Mouse (Mus musculus): ENCODE measurements around the gene Trim65. TPM values are rescaled to one million over a fixed set of nuclear protein-coding genes. Genes with fewer than 3 reads are reported as not detected.
"Not testable (repeated sequence)": the region's sequence is repeated elsewhere in the genome, so short reads cannot be mapped to it uniquely, and the experiment has no call there.

Trim65 gene
- polyA plus RNA-seq, 1 experiment from 2014 or later: 3.1 TPM

DNA sequence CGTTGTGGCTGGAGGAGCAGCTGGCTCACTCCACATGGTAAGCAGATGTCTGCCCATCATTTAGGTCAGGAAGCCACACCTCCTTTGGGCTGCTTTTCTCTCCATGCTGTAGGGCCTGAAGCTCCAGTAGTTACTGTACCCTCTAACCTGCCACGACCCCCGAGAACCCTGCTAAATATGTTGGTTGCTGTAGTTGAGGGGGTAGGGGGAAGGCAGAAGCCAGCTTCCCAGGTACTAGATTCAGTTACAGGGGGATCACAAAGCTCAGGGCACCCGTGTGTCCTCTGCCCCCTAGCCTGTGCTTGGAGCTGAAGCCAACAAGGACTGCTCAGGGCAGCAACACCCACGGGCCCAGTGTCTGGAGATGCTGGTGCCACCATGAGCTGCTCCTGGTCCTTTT is 2.6 kb upstream of the Trim65 start:
- peaks cover 5% of the 10 kb centered on the region; the same call in 1 of the 2 replicates for H3K36me3 ChIP-seq (replicated peaks)
- ATAC-seq (replicated peaks): no peak
- H3K27me3 ChIP-seq (replicated peaks): no peaks in the 10 kb centered on the region
- no peaks in the 10 kb centered on the region for H3K9me3 ChIP-seq
- H3K27ac ChIP-seq: no peak overlapping the region
- no peak overlapping the region for H3K9ac ChIP-seq
- no peak overlapping the region for H3K4me3 ChIP-seq
- H3K4me1 ChIP-seq: peaks cover 35% of the 10 kb centered on the region
- no peak overlapping the region for H3K4me2 ChIP-seq
- 81% methylated on average over 5 of the region's 5 CpGs for WGBS

DNA sequence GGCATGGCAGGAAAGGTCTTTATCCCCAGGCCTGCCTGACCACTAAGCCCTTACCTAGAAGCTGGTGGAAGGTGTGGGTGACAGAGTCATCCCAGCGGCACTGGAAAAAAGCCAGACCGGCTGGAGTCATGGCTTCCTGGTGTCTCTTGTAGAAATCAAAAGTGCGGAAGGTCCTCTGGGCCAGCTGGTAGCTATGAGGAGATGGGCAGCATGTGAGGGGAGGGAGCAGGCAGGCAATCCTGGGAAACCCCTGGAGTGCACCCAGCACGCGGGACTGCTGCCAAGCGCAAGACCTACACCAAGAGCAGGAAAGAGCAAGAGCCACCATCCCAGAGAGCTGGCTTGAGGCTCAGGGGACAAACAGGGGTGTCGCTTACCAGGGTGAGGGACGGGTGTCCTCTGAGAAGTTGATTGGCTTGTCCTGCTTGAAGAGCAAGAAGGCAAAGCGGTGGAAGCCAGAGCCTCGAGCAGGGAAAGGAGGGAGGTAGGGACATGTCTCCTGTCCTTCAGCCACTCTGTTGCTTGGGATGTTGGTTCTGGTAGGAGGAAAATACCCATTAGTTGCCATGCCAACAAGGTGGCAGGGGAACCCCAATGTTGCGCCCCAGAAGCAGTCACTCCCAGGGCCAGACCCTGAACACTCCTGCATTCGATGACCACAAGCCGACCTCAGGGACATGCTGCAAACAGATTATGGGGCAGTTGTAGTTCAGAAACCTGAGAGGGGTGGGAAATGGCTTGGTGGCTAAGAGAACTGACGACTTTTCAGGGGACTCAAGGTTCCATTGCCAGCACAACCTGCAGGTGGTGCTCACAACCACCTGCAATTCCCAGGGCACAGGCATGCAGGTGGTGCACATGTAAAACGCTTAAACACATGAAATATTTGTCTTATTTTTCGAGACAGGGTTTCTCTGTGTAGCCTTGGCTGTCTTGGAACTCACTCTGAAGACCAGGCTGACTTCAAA is 1.7 kb upstream of the Trim65 start:
- Histone ChIP-seq H3K4me3 (no peak overlapping the region), H3K4me2 (no peak overlapping the region), H3K36me3 (replicated peaks) (peaks cover 5% of the 10 kb centered on the region; the same call in 1 of the 2 replicates), H3K9ac (no peak overlapping the region), H3K27ac (no peak overlapping the region), H3K27me3 (replicated peaks) (no peaks in the 10 kb centered on the region), H3K9me3 (no peaks in the 10 kb centered on the region), H3K4me1 (peaks cover 29% of the 10 kb centered on the region)
- 87% methylated on average over 16 of the region's 16 CpGs for WGBS
- no peak for ATAC-seq (replicated peaks)

DNA sequence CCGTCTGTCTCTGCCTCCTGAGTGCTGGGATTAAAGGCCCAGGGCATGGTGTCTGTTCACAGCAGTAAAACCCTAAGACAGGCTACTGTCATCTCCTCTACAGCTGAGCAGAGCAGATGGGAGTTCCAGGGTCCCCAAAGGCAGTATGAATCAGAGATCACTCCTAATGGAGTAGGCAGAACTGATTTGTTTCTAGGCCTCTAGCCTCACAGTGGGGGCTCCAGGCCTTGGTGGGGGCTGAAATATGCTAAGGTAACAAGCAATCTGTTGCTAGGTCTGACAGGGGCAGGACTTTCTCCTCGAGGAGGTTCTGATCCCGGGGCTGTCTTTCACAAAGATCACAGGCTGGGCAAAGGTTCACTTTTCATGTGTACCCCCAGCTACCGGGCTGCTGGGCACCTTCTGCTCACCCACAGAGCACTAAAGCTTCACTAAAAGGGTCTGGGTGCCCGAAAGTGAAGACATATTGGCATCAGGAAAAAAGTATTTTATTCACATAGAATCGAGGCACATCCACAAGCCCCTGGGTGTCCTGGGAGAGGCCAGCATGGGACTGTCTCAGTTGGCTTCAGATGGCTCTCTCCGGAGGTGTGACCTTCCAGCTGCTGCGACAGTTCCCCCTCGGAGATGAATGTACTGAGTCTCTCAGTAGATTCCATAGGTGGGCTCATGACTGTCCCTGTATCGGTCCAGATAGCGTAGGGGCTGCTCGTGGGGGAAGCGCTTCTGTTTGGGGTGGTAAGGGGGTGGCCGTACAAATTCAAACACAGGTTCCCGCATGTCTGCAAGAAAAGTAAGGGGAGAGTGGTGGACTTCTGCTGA is 632 bp upstream of the Trim65 start:
- Histone ChIP-seq H3K36me3 (replicated peaks) (peaks cover 5% of the 10 kb centered on the region; the same call in 1 of the 2 replicates), H3K27me3 (replicated peaks) (no peaks in the 10 kb centered on the region), H3K27ac (peak overlapping the region; percentile 90), H3K4me3 (peak overlapping the region; percentile 56), H3K9ac (peak overlapping the region; percentile 69), H3K4me2 (peak overlapping the region; percentile 62), H3K4me1 (peaks cover 27% of the 10 kb centered on the region), H3K9me3 (no peaks in the 10 kb centered on the region)
- no peak for ATAC-seq (replicated peaks)
- WGBS: 84% methylated on average over 15 of the region's 15 CpGs

GRCm38 (mm10) chr11:116129993-116130487 is 888 bp downstream of the Trim65 start:
- Histone ChIP-seq H3K4me2 (peak overlapping the region; percentile 62), H3K36me3 (replicated peaks) (peaks cover 12% of the 10 kb centered on the region; the same call in 1 of the 2 replicates), H3K27me3 (replicated peaks) (no peaks in the 10 kb centered on the region), H3K4me1 (peaks cover 27% of the 10 kb centered on the region), H3K9ac (peak overlapping the region; percentile 44), H3K27ac (peak overlapping the region; percentile 90), H3K4me3 (peak overlapping the region; percentile 56), H3K9me3 (no peaks in the 10 kb centered on the region)
- peak; percentile 38; the same call in 1 of the 2 replicates for ATAC-seq (replicated peaks)
- WGBS: 30% methylated on average over 8 of the region's 8 CpGs

DNA sequence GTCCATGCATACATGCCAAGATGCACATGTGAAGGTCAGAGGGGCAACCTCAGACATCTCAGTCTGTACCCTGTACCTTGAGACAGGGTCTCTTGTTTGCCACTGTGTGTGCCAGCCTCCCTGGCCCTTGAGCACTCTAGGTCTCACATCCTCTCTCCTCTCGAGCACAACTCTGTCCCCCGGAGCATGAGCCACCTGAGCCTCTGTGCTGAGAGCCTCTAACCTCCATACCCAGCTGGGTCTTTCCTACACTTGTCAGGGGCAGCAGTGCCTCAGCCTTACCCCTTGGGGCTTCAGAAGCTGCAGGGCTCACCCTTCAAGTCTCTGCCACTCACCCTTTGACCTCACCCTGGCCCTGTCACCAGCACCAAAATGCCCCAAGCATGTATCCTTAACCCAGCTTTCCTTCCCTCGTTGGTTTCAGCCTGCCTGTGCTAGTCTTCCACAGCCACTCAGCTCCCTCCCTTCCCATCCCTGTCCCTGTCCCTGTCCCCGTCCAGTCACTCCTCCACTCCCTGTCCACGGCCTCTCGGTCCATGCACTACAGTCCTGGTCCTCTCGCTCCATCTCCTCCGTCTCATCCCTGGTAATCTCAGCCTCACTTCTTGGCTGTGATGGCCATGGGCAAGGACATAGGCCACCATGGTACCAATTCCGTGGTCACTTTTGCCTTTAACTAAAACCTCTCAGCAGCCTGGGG is 1.7 kb downstream of the Trim65 start:
- H3K4me2 ChIP-seq: no peak overlapping the region
- no peak overlapping the region for H3K9ac ChIP-seq
- no peak overlapping the region for H3K4me3 ChIP-seq
- H3K9me3 ChIP-seq: no peaks in the 10 kb centered on the region
- no peak for ATAC-seq (replicated peaks)
- WGBS: 82% methylated on average over 9 of the region's 9 CpGs
- peaks cover 27% of the 10 kb centered on the region for H3K4me1 ChIP-seq
- H3K27ac ChIP-seq: no peak overlapping the region
- no peaks in the 10 kb centered on the region for H3K27me3 ChIP-seq (replicated peaks)
- peaks cover 11% of the 10 kb centered on the region; the same call in 1 of the 2 replicates for H3K36me3 ChIP-seq (replicated peaks)

DNA sequence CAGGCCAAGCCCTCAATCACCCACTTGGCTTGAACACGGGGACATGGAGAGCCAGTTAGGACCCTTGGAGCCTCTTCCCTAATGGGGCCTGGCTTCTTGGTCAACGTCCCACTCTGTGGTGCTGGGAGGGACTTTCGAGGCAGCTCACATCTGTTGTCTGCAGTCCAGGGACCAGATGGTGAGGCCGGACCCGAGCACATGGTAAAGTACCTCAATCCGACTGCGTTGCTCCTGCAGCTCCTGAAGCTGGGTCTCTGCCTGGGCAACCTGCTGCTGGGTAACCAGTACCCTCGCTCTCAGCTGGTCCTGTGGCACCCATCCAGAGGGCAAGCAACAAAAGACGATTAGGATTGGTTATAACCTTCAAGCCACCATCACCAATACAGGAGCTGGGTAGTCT is 2.9 kb downstream of the Trim65 start:
- H3K4me3 ChIP-seq: no peak overlapping the region
- no peak for ATAC-seq (replicated peaks)
- 73% methylated on average over 9 of the region's 9 CpGs for WGBS
- H3K36me3 ChIP-seq (replicated peaks): peaks cover 7% of the 10 kb centered on the region; the same call in 1 of the 2 replicates
- H3K4me2 ChIP-seq: no peak overlapping the region
- H3K27me3 ChIP-seq (replicated peaks): no peaks in the 10 kb centered on the region
- peaks cover 27% of the 10 kb centered on the region for H3K4me1 ChIP-seq
- H3K9me3 ChIP-seq: no peaks in the 10 kb centered on the region
- no peak overlapping the region for H3K9ac ChIP-seq
- no peak overlapping the region for H3K27ac ChIP-seq

- Histone ChIP-seq H3K27ac (no peak within 1 kb of the TSS), H3K4me2 (no peak within 1 kb of the TSS), H3K36me3 (replicated peaks) (peaks cover 7% of the 10 kb centered on the region; the same call in 1 of the 2 replicates), H3K27me3 (replicated peaks) (no peaks in the 10 kb centered on the region), H3K9ac (no peak within 1 kb of the TSS), H3K4me1 (peaks cover 27% of the 10 kb centered on the region), H3K4me3 (no peak within 1 kb of the TSS), H3K9me3 (no peaks in the 10 kb centered on the region)
- ATAC-seq (replicated peaks): no peak
- 28% methylated on average over 23 of the region's 23 CpGs for WGBS
These were observed 3.6 kb downstream of the Trim65 start, which contains the start of gene Trim47 for GRCm38 (mm10) chr11:116127156-116127980. Gene Trim47 (minus strand): TSS chr11:116127210.

GRCm38 (mm10) chr11:116126261-116126660 is 4.7 kb downstream of the Trim65 start:
- H3K9me3 ChIP-seq: no peaks in the 10 kb centered on the region
- no peak overlapping the region for H3K4me3 ChIP-seq
- no peak overlapping the region for H3K9ac ChIP-seq
- peaks cover 7% of the 10 kb centered on the region; the same call in 1 of the 2 replicates for H3K36me3 ChIP-seq (replicated peaks)
- no peak overlapping the region for H3K27ac ChIP-seq
- H3K4me1 ChIP-seq: peaks cover 20% of the 10 kb centered on the region
- ATAC-seq (replicated peaks): no peak
- 94% methylated on average over 15 of the region's 15 CpGs for WGBS
- no peaks in the 10 kb centered on the region for H3K27me3 ChIP-seq (replicated peaks)
- H3K4me2 ChIP-seq: no peak overlapping the region

DNA sequence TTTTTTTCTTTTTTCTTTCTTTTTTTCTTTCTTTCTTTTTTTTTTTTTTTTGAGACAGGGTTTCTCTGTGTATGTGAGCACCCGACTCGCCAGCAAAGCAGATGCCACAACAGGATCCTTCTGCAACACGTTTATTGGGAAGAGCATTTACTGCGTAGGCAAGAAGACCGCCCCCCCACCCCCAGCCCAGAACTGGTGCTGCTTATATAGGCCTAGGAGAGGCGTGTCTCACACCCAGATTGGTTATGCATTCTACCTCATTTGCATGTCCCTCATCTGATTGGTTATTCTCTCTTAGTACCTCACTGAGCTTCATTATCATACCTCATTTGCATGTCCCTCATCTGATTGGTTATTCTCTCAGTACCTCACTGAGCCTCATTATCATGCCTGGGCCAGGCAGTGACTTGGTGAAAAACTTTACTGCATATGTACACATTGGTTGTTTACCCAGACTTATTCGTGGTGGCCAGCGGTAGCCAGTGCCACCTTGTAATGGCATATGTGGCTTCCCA is 9.1 kb downstream of the Trim65 start:
- H3K9me3 ChIP-seq; H3K4me2 ChIP-seq; H3K4me1 ChIP-seq; ATAC-seq (replicated peaks); H3K27me3 ChIP-seq (replicated peaks); H3K4me3 ChIP-seq; H3K27ac ChIP-seq; H3K36me3 ChIP-seq (replicated peaks); H3K9ac ChIP-seq: not testable (repeated sequence)
- 95% methylated on average over 8 of the region's 8 CpGs for WGBS

GRCm38 (mm10) chr11:116117819-116118218 is 13.1 kb downstream of the Trim65 start:
- H3K4me1 ChIP-seq: no peaks in the 10 kb centered on the region

GRCm38 (mm10) chr11:116117241-116117640 is 13.7 kb downstream of the Trim65 start:
- Histone ChIP-seq H3K9ac (no peak overlapping the region), H3K36me3 (replicated peaks) (no peaks in the 10 kb centered on the region), H3K4me1 (no peaks in the 10 kb centered on the region), H3K4me3 (no peak overlapping the region), H3K4me2 (no peak overlapping the region), H3K27ac (no peak overlapping the region), H3K9me3 (no peaks in the 10 kb centered on the region), H3K27me3 (replicated peaks) (peaks cover under 1% of the 10 kb centered on the region; the same call in 1 of the 2 replicates)
- WGBS: 82% methylated on average over 12 of the region's 12 CpGs
- no peak for ATAC-seq (replicated peaks)

More at GRCm38 (mm10) chr11:116117819-116118218, 13.1 kb downstream of the Trim65 start:
- Histone ChIP-seq H3K4me2 (no peak overlapping the region), H3K9me3 (no peaks in the 10 kb centered on the region), H3K27ac (no peak overlapping the region), H3K36me3 (replicated peaks) (no peaks in the 10 kb centered on the region), H3K9ac (no peak overlapping the region), H3K4me3 (no peak overlapping the region), H3K27me3 (replicated peaks) (no peaks in the 10 kb centered on the region)
- ATAC-seq (replicated peaks): no peak
